Mouse (Mus musculus): ENCODE measurements at regions not wholly inside any gene's neighbourhood (a gene's known extent, or its start where the extent isn't known, plus 50 kb on each side); places are given as distances from the start of the nearest gene placed in this dataset.

GRCm38 (mm10) chr10:118981446-118981845, 111.4 kb upstream of the Dyrk2 start:
- TF ChIP-seq CTCF (IDR thresholded peaks at IDR 0.05; ENCODE audit: extremely low read depth, insufficient read depth, low read length) (no peak), POLR2A (IDR thresholded peaks at IDR 0.05; ENCODE audit: extremely low read depth, insufficient read depth, low read length) (no peak)
